Mouse (Mus musculus) layer of hippocampus, postnatal 25 days (tissue): ENCODE results near the gene Zfp212. TPM values are rescaled to one million over a fixed set of nuclear protein-coding genes. Genes with fewer than 3 reads are reported as not detected.

Experiments
- DNase-seq, 2 experiments: peaks; one replicate each; pipeline ENCODE4 v3.0.0; 2022; ENCODE audit warnings: mixed read lengths in 2 of 2, low spot score in 1 of 2; ENCODE audit errors: extremely low spot score in 1 of 2
- total RNA-seq, 2 experiments: library from RNA; stranded (reverse); gene quantifications; 2 replicates each; pipeline ENCODE4 v1.2.3; 2021

Gene Zfp212
- 10 to 100 TPM; 17.0 to 17.3 TPM for total RNA-seq

DNA sequence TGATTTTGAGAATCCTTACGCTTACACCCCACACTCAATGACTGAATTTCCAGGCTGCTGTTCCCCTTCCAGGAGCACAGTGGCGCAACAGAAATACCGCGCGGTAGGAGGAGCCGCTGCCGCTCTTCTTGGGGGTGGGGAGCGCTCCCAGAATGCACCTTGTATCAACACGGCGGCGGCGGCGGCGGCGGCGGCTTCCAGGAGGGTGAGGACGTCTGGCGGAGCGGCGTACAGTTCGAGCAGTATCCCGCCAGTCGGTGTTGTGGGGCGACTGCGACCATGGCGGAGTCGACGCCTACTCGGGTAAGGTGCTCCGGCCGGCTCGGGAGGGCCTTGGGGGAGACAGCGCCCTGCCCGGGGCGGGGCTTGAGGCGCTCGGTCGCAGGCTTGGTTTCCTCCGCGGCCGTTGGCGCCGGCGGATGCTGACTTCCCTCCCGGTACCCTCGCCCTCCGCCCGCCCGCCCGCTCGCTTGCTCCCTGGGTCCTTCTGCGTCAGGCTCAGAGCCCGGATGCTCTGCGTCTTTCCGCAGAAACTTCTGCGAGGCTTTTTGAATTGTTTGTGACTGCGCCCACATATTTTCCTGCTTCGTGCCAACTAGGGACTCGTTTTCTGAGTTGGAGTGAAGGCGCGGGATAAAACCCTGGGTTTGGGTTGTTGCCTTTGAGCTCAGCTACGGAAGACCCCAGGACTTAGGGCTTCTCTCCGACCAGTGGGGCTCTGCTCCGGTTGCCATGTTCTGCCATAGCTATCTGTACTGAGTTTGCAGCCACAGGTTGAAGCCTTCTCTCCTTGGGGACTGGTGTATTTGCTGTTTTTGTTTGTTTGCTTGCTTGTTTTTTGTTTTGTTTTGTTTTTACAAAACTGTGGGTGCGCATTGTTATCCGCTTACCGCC lies at the start of gene Zfp212:
Gene Zfp212 (plus strand): TSS at position 30 of the 894 bp plus-strand sequence.
- DNase-seq: peak; percentile 76 to 85

DNA sequence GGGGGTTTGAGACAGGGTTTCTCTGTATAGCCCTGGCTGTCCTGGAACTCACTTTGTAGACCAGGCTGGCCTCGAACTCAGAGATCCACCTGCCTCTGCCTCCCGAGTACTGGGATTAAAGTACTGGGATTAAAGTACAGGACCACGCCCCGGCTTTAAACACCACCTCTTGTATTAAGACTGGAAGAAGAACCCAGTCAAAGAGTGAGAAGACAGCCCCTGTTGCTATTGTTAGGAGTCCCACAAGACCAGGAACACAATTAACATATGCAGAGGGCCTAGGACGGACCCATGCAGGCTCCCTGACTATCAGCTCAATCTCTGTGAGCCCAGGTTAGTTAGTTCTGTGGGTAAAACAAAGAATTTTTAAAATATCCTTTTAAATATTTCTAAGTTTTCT lies 48.0 kb upstream of the Zfp212 start:
- DNase-seq: no peak

- DNase-seq: no peak
Observed at GRCm38 (mm10) chr6:47877058-47877457, 43.2 kb upstream of the Zfp212 start, which contains the start of gene Zfp282. Gene Zfp282 (plus strand): TSS chr6:47877204.

DNA sequence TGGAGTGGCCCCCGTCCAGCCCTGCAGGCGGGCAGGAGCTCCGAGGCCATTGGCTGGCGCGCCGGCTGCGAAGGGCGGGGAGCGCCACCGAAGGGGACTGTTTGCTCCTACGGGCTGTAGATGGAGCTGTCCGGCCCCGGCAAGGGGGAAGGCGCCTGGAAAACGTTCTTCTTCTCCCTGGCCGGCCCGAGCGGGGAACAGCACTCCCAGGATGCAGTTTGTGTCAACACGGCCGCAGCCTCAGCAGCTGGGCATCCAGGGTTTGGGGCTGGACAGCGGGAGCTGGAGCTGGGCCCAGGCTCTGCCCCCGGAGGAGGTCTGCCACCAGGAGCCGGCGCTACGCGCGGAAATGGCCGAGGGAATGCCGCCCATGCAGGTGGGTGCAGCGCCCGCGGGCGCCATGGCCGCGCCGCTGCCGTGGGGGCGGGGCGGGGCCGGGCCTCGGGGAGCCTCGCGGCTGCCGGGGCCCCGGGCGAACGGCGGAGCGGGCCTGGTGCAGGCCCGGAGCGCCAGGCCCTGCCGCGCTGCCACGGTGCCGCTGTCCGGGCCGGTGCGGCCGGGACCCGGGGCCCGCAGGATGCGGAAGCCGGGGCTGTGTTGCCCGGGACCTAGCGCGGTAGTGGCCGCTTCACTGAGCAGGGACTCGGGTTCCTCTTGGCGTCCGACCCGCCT lies 42.7 kb upstream of the Zfp212 start:
- DNase-seq: peak; percentile 76 to 86

DNA sequence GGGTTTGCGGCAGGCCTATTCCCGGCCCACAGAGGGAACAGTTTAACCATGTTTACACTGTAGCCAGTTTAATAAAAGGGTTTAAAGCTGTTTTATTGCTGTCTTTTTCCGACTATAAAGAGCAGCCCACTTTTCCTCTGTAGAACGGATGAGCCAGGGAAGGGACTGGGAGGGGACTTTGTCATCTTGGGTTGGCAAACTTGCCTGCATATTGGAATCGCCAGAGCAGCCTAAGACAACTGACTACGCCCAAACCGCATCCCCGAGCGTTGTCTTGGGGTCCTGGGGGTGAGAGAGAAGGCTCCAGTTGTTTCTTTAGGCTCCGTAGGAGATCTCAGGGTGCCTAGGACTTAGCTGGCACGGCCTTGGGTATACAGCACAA lies 42.2 kb upstream of the Zfp212 start:
- peak in 1 of 2 experiments; percentile 15 for DNase-seq

- DNase-seq: no peak
Observed at GRCm38 (mm10) chr6:47878593-47878992, 41.7 kb upstream of the Zfp212 start.

GRCm38 (mm10) chr6:47879049-47879716 lies 41.1 kb upstream of the Zfp212 start:
- no peak for DNase-seq

DNA sequence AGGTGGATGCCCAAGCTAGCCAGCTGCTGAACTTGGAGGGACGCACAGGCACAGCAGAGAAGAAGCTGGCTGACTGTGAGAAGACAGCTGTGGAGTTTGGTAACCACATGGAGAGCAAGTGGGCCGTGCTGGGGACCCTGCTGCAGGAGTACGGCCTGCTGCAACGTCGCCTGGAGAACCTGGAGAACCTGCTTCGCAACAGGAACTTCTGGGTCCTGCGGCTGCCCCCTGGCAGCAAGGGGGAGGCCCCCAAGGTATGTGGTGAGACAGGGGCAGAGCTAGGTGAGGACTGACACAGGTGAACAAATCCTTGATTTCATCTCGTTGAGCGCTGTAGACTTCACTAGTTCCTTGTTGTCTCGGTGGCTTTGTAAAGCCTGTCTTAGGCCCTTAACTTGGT lies 40.1 kb upstream of the Zfp212 start:
- DNase-seq: no peak

DNA sequence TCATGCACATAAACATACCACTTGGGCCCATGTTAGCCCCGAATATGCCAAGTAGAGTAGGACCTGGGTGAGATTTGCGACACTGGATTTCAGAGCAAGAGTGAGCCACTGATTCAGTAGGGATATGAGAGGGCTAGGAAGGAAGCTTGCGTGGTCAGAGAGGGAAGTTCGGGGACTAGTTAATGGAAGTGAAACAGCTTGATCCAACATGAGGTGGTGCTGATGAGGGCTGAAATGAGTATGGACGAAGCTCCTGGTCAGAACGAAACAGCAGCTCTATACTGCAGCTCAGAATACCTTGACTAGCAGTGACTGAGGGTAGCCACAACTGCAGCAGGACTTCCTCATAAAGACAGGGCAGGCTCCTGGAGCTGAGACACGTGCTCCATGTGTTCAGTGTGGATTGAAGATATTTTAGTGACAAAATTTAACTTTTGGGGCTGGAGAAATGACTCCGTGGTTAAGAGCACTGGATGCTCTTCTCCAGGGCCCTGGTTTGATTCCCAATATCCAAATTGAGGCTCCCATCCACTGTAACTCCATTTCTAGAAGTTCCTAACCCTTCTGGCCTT lies 31.4 kb upstream of the Zfp212 start:
- no peak for DNase-seq

- no peak for DNase-seq
Observed at GRCm38 (mm10) chr6:47899416-47899815, 20.9 kb upstream of the Zfp212 start.

GRCm38 (mm10) chr6:47903587-47903986 lies 16.7 kb upstream of the Zfp212 start:
- DNase-seq: no peak

DNA sequence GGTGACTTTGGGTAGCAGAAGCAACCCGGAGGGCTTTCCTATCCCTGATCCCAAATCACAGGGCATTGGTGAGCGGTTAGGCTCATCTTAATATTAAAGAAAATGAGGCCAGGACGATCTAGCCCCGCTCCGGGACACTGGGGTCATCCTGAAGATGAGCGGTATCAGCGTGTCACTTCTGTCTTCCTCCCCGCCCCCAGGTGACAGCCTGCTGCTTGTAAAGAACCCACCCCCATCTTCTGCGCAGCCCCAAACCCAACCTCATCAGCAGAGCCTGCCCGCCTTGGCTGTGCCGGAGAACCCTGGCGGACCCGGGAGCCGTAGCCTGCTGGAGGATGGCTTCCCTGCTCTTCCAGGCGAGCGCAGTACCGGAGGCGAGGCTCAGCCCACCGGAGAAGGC lies 15.9 kb upstream of the Zfp212 start:
- DNase-seq: no peak

DNA sequence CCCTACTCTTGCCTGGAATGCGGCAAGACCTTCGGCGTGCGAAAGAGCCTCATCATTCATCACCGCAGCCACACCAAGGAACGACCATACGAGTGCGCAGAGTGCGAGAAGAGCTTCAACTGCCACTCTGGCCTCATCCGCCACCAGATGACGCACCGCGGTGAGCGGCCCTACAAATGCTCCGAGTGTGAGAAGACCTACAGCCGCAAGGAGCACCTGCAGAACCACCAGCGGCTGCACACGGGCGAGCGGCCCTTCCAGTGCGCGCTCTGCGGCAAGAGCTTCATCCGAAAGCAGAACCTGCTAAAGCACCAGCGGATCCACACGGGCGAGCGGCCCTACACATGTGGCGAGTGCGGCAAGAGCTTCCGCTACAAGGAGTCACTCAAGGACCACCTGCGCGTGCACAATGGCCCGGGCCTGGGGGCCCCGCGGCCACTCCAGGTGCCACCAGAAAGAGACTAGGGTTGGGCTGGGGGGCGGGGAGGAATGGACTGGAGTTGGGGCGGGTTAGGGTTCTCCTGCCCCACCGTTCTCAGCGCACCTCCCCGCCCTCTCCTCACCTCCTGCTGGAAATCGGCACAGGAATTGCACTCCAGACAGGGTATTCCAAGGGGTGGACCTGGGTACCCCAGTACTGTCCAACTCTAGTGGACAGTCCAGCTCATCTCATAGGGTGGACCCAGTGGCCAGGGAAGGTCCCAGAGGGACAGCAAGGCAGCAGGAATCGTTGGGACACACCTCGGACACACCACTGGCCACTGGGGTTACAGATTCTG lies 15.2 kb upstream of the Zfp212 start:
- DNase-seq: no peak

DNA sequence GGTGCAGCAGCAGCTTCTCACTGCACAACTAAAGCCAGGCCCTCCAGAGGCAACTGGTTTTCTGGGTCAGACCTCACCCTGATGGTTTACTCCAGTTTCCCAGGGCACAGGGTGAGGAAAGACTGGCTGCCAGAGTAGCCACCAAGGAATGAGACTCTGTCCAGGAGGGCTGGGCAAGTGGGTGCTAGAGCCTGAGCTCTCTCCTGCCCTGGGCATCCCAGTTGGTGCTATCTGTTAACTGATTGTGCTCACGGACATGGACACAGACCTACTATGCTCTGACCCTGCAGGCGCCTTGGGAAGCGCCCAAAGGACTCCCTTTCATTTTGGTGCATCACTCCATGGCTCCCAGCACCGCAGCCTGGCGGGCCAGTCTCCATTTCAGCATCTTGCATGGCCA lies 13.9 kb upstream of the Zfp212 start:
- DNase-seq: no peak

- DNase-seq: no peak
Observed at GRCm38 (mm10) chr6:47909007-47909406, 11.3 kb upstream of the Zfp212 start.

- no peak for DNase-seq
Observed at GRCm38 (mm10) chr6:47911650-47912049, 8.6 kb upstream of the Zfp212 start.

DNA sequence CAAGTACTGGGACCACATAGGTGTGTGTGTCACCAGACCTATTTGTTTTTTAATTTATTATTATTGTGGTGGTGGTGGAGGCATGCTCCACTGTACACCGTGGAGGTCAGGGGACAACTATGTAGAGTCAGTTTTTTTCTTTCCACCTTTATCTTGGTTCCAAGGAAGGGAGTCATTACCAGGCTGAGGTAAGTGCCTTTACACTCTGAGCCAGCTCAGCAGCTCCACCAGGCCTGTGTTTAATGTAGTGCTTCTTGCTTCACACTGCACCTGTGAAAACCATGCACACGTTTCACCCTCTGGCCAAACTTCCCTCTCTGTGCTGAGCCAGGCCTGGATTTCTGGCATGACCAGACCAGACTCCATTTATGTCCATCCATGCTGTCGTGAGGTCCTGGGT lies 7.3 kb upstream of the Zfp212 start:
- DNase-seq: no peak

DNA sequence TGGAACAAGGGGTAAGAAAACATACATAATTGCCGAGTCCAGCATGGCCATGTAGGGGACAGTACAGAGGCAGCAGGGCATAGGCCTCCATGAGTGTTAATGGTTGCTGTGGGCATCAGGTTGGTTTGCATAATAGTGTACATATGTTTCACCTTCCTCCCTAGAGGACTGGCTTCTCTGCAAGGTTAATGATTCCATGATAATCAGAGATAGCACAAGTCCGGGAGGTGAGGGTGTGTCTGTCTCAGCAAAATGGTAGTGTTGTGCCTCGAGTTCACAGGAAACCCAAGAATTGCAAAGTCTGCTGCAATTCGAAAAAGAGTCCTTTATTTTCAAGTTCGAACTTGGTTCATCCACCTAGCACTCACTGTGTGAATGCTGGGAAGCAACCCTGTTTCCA lies 3.2 kb upstream of the Zfp212 start:
- no peak for DNase-seq

- DNase-seq: no peak
Observed at GRCm38 (mm10) chr6:47918768-47919274, 1.5 kb upstream of the Zfp212 start.
